Mouse (Mus musculus): ENCODE data around the gene Ifih1.

DNA sequence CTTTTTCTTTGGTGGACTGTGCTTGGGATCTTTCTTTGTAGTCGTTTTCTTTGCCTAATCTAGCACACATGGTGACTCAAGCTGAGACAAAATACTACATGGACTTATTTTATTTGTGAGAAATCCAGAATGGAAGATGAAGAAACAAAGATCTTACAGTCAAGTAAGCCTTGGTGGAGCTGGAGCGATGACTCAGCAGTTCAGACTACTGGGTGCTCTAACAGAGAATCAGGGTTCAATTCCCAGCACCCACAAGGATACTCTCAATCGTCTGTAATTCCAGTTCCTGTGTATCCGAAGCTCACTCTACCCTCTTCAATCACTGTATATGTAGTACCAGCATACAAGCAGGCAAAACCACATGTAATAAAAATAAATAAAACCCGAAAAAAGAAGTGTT, 24.2 kb upstream of the Ifih1 start:
- TF ChIP-seq CTCF (IDR thresholded peaks at IDR 0.05; ENCODE audit: low read depth, low read length) (no peak), POLR2A (IDR thresholded peaks at IDR 0.05; ENCODE audit: extremely low read depth, insufficient read depth, low read length) (no peak)

Data from liver, adult 2 months (tissue).